Mouse (Mus musculus) frontal cortex, adult (tissue): ENCODE results near the gene Uhmk1.

Experiments
- ATAC-seq: cut with Nextera tagmentation; 2 replicates; pipeline ENCODE4 v1.9.2; 2017; ENCODE audit warnings: mild to moderate bottlenecking, moderate library complexity, mixed read lengths; ENCODE audit not compliant: low TSS enrichment

Uhmk1 gene

DNA sequence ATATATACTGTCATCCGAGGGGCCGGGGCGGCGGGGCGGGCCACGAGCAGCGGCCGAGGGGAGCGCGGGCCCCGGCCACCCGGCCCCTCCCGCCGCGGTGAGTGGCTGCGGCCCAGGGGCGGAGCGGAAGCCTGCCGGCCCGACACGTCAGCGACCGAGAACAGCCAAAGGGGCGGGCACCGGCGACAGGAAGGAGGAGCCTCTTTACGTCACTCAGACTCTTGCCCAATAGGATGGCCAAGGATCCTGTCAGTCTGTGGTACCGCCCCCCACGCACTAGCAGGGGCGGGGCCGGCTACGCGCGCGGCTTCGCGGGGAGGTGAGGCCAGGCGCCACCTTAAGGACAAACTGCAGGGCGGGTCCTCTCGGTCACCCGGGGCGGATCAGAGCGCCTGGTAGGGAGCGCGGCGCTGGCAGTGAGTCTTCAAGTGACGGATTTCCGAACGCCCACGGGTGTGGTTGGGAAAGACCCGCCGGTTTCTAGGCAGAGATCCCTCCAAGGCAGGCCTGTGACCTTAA lies 40.3 kb downstream of the Uhmk1 start, which contains the start of gene Uap1:
Gene Uap1 (minus strand): TSS at position 144 of the 519 bp plus-strand sequence.
- peak; percentile 96 for ATAC-seq

GRCm38 (mm10) chr1:170173991-170174813 lies 41.0 kb downstream of the Uhmk1 start:
- ATAC-seq: peak; percentile 66

- no peak for ATAC-seq
Observed at GRCm38 (mm10) chr1:170167781-170168180, 47.4 kb downstream of the Uhmk1 start.

GRCm38 (mm10) chr1:170164913-170165312 lies 50.3 kb downstream of the Uhmk1 start:
- ATAC-seq: no peak

- no peak for ATAC-seq
Observed at GRCm38 (mm10) chr1:170164053-170164614, 51.1 kb downstream of the Uhmk1 start.

DNA sequence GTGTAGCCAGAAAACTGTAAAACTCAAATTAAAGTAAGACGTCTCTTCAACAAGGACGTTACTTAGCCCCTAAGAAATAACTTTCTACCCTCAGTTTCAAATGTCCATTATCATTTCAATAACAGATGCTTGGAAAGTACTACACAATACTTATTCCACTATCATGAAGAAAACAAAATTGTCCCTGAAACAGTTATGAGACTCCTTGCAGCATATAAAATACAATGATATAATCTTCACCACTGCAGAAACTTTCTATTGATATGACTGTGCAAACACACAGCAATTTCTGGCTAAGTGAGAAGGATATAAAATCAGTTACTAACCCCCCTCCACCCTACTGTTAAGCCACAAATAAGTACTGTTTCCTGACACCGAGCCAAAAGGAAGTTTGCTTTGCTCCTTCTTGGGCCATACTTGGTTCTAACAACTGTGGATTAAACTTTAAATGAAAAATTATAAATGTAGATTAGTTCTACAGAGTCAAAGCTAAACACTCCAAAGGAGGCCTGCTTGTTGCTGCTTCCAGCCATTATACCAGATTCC lies 51.7 kb downstream of the Uhmk1 start:
- ATAC-seq: no peak

DNA sequence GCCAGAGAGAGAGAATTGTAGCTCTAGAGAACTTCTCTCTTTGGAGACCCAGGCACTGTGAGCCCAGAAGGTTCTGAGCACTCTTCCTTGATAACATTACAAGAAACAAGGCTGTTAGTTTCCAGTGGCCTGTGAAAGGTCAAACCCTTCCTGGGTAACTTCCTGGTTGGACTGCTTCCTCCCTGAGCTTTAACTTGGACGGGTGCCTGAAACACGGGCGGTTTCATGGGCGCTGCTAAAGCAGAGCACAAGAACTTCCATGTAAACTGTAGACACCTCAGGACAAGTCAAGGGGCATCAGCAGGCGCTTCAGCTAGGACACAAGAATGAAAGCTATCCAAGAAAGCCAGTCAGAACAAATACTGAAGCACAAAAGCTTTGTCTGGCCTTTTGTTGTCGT lies 53.3 kb downstream of the Uhmk1 start:
- ATAC-seq: no peak

DNA sequence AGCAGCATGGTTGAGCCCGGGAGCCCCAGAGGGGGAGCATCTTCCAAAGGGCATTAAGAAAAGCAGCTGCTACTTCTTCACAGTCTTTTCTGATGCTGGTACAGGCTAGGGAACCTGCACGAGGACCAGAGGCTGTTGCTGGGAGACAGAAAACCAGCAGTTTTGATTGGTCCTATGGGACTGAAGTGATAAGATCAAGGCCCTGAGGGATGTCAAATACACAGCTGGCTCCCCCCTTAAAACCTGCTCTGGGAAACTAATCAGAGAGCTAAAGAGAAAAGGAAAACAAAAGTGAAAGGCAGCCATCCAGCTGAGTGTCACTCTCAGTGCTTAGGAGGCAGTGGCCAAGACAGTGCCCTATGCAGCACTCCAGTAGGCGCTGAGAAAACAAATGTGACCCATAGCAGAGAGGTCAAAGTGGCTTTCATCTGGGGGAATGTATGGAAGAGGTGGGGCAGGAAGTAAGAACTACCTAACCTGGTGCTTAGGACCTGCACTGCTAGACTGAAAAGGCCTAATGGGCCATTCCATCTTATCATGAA lies 54.7 kb downstream of the Uhmk1 start:
- no peak for ATAC-seq

GRCm38 (mm10) chr1:170159707-170160106 lies 55.5 kb downstream of the Uhmk1 start:
- no peak for ATAC-seq

DNA sequence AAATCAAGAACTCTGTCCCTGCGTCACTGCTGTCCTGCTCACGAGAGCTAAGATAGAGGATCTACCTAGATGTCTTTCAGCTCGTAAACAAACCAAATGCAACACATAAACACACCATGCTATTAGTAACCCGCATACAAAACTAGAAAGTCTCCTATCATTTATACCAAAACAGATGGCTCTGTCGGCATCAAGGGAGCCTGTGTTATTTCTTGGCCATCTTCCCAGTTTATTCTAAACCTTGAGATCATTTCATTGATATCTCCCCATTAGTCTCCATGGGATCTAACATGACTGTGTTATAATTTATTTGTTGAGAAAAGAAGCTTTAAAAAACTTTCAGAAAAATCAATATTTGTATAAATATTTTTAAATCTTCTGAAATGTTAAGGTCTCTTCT lies 59.4 kb downstream of the Uhmk1 start:
- no peak for ATAC-seq

DNA sequence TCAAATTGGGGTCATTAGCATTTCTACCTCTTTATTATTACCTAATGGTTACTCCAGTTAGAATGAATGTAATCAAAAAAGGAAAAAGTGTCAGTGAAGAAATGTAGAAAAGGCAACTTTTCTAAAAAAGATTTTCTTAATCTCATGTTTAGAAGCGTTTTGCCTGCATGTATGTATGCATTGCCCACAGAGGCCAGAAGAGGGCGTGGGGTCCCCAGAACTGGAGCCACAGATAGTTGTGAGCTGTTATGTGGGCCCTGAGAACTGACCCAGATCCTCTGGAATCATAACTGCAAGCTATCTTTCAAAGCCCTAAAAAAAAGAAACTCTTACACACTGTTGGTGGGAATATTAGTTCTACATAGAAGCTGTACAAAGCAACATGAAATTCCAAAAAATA lies 59.9 kb downstream of the Uhmk1 start:
- no peak for ATAC-seq

GRCm38 (mm10) chr1:170153986-170154385 lies 61.2 kb downstream of the Uhmk1 start:
- ATAC-seq: no peak

DNA sequence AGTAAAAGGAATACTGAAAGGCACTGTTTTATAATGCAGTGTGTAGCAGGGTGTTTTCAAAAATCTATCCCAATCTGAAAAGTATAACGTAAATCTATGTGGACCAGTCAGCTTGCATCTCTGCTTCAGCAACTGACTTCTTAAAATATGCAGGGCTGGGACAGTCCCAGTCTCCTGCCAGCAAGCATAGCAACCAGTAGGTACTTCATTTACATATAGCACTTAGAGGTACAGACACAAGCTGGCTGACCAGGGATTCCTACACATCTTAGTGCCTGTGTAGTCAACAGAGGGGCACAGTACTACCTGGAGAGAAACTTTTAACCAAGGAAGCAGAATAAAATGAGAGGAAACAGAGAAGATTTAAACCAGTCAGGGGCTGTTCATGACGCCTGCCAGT lies 62.6 kb downstream of the Uhmk1 start:
- ATAC-seq: 0 out of 2 replicates have a peak, but pooled peaks have one; percentile 38

DNA sequence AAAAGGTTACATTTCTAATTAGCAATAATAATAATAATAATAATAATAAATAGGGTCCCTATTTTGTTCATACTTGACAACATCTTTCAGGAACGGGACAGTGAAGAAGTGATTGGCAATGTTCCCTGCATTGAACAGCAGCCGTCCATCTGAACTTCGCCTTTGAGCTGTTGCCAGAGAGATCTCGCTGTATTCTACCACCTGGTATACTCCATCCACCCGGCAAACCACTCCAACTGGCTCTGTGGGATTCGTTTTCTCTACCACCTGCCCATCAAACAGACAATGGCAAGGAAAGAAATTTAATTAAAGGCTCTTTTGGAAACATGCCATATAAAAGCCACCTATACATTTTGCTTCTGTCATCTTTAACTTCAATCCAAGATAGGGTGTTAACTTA lies 64.3 kb downstream of the Uhmk1 start:
- ATAC-seq: no peak

DNA sequence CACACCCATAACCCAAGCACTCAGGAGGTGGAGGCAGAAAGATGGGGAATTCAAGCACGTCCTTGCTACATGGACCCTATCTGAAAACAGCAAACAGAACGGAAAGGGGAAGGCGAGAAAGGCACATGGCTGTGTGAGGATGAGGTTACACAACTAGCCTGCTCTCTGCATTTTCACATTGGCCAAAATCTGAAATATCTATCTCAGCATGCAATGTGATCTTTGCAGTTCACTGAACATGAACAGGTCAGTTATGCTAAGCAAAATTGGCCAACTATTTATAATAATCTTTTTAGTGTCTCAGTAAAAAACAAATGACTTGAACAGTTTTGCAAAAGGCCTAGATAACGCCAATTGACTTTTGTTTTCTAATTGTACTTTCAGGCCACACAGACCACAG lies 65.4 kb downstream of the Uhmk1 start:
- ATAC-seq: no peak

GRCm38 (mm10) chr1:170148536-170148935 lies 66.7 kb downstream of the Uhmk1 start:
- no peak for ATAC-seq

GRCm38 (mm10) chr1:170147651-170148448 lies 67.3 kb downstream of the Uhmk1 start:
- peak; percentile 31; the same call in 1 of the 2 replicates for ATAC-seq

- no peak for ATAC-seq
Observed at GRCm38 (mm10) chr1:170145606-170146005, 69.6 kb downstream of the Uhmk1 start.
